Mouse (Mus musculus): ENCODE data around the gene Nps.

DNA sequence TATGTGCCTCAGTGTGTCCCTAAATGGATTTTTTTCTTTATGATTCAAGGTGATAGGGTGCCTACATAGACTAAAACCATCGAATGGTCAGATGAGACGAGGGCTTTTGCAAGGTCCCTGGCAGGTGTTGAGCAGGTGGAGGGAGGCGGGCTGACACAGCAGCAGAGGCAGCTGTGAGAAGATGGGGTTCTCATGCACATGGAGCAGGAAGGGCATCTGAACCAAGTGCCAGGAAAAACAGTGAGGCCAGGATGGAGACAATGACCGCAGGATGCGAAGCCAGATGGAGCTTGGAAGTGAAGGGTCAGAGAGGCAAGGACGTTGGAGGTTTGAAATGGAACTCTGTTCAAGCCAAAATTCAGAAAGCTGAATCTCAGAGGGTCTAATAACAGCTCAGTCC is 18.5 kb upstream of the Nps start:
- TF ChIP-seq CTCF (conservative IDR thresholded peaks at IDR 0.05; ENCODE audit: low read length) = no peak
- TF ChIP-seq POU5F1 (IDR thresholded peaks at IDR 0.05; ENCODE audit: borderline replicate concordance, low read length) = no peak
- no peak for TF ChIP-seq NANOG (IDR thresholded peaks at IDR 0.05; ENCODE audit: borderline replicate concordance, low read length)

All from E14TG2a.4 (cell line).